Mouse (Mus musculus) cerebellum, adult 11 months (tissue): ENCODE results near the gene Stat4.
"Not testable (repeated sequence)": the region's sequence is repeated elsewhere in the genome, so short reads cannot be mapped to it uniquely, and the experiment has no call there.

ENCODE experiments used
- DNase-seq: peaks from one replicate; pipeline ENCODE4 v3.0.0; 2022

Gene Stat4

DNA sequence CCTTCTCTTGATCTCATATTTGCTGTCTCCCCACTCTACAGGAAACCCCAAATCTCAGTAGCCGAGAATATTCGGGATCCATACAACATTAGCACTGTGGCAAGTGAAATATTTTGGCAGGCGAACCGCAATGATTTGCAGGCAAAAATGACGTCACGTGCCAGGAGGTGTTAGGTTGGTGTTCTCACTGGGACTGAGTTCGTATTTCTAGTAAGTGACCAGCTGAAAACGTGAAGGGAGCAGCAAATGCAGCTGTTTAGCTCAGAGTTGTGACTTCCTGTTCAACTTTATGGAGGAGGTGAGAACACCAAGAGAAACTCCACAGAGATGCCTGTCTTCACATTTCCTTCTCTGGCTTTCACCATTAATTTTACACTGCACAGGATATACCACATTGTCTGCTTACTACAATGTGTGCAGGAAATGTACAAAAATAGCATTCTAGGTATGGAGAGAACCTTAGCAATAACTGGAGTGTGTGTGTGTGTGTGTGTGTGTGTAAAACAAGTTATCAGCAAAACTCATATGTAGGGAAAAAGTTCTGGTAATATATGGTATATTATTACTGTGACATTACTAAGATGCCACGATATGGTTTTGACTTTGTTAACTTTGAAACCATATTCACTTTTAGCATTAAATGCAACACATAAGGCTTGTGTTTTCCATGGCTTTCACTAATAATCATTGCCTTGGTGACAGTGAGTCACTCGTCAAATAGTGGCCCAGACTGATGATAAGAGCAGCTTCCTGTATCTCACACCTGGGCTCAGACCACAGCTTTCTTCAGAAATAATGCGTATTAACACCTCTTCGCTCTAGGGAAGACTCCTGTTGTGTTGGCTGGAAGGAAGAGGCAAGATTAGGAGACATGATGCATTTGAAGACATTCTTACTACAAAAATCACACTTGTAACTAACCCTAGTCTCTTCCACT, 48.1 kb downstream of the Stat4 start:
- no peak for DNase-seq

DNA sequence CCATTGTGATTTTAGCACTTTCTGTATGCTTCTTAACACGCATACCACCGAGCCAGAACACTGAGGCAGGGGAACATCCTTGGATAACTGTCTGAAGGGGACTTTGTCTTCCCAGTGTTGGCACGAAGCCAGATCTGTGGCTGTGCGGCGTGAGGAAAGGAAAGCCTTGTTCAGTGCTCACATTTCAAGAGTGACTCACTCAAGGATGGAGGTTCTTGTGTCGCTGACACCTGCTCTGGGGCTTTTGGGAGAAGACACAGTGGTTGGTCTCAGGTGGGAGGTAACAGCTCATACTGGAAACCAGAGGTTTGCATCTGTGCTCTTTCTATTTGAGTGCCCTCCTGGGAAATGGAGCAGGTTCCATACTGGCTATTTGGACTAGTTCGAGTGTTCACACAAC, 52.2 kb downstream of the Stat4 start:
- no peak for DNase-seq

DNA sequence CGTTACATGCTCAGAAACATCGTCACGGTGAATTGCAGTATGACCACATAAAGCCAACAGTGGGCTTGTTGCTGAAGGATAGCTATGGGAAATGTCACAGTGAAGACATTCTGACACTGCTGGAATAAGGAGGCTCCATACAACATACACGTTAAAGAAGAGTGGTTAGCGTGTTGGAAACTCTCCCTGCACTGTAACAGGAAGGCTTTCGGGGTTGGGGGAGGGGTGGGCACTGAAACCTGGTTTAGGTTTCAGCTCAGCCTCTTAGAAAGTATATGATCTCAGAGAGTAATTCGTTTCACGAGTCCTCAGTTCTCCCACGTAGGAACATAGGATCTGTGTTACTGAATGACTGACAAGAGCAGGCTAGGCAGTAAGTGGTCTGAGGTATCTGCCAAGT, 52.7 kb downstream of the Stat4 start:
- DNase-seq, result no peak

DNA sequence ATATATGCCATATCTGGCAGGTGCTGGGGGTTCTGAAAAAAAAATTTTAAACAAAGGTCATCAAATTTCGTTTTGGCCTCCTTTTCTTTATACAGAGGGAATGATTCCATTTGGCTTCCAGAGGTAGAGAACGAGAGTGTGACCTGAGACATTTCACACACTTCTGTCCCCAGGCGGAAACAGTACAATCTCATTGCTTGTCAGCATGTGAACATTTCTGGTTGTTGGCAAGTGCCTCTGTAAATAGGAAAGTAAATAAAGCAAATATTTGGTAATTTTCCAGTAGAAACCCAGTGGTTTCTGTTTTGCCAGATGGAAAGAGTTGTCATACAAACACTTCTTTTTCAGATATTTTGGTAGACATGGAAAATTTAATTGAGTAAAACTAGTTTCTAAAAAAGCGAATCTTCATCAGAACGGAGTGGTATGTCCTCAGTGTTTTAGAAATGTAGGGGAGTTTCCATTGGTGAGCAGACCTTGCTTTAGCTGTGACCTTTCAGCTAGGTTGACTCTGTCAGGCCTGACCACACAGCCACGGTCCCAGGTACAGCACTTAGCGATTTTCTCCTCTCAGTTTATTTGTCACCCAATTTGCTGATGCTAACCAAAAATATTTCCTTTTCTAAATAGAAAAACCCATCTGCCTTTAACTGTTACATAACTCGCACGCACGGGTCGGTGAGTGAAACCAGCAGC, 53.6 kb downstream of the Stat4 start:
- DNase-seq, result no peak

DNA sequence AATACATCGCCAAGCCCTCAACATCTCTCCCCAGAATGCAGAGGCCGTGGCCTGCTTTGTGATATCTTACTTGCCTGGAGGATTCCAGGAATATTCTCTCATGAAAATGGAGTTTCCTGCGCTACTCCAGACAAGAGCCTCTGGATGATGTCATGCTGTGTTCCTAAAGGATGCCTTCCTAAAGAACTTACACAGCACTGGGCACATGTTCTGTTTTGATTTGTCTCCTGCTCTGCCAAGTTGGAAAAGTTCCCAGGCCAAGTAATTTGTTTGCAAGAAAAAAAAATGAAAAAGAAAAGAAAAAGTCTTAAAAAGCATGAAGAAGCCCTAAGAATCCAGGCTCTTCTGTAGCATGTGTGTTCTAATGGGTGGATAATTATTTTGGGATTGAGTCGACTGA, 56.2 kb downstream of the Stat4 start:
- no peak for DNase-seq

DNA sequence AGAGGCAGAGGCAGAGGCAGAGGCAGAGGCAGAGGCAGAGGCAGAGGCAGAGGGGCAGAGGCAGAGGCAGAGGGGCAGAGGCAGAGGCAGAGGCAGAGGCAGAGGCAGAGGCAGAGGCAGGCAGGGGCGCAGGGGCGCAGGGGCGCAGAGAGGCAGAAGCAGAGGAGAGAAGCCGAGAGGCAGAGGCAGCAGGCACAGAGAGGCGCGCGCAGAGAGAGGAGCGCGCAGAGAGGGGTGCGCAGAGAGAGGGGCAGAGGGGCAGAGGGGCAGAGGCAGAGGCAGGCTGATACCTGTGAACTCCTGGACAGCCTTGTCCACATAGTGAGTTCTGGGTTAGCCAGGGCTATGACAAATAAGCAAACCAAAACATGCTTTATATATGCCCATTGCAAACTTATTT, 59.9 kb downstream of the Stat4 start:
- not testable (repeated sequence) for DNase-seq

DNA sequence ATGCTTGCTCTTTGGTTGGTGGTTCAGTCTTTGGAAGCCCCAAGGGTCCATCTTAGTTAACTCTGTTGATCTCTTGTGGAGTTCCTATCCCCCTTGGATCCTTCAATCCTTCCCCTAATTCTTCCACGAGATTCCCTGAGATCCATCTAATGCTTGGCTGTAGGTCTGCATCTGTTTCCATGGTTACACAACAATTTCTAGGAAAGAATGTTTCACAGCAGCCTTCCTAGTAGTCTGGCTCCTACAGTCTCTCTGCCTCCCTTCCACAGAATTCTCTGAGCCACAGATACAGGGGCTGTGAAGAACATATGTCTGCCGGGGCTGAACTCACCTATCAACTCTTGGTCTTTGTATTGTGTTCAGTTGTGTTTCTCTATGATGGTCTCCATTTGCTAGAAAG, 61.8 kb downstream of the Stat4 start:
- no peak for DNase-seq

DNA sequence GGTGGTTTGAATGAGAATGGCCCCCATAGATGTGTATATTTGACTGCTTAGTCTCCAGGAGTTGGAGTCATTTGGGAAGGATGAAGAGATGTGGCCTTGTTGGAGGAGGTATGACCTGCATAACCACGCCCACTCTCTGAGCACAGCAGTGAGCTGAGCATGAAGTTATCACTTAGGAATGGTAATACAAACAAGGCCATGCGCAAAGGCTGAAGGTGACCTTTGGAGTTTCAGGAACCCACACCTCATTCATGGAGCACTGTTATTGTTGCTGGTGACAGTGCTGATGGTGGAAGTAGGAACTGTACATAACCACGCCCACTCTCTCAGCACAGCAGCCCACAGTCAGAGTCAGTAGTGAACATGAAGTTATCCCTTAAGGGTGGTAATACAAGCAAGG, 62.9 kb downstream of the Stat4 start:
- DNase-seq, result no peak

DNA sequence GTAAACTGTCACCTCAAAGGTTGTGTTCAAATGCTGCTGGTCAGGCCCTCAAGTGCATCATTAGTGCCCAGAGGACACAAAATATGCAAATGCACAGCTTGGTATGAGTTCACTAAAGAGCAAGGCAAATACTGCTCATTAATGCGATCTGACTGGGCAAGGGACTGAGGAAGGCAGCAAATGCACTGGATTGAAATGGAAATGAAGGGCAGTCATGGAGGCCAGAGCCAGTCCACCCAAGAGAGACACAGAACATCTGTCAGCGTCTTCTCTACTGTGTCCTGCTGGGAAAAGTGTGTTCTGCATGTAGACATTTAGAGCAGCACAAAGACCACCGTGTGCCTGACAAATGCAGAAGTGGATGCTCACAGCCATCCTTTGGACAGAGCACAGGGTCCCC, 64.6 kb downstream of the Stat4 start:
- DNase-seq, result no peak

DNA sequence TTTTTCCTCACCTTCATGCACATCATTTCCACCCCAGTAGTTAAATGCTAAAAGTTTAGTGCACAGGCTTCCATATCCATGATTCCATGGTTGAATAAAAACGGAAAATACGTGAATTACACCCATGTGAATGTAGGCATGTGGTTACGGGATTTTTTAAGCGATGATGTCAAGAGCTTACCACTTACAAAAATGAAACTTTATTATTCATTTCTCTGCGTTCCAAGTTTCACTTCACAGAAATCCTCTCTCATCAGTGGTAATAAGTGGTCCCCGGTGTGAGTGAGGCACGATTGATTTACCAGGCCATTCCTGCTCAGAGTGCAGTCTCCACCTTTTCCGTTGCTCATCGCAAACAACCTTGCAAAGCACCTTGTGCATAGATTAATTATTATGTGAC, 66.0 kb downstream of the Stat4 start:
- no peak for DNase-seq

DNA sequence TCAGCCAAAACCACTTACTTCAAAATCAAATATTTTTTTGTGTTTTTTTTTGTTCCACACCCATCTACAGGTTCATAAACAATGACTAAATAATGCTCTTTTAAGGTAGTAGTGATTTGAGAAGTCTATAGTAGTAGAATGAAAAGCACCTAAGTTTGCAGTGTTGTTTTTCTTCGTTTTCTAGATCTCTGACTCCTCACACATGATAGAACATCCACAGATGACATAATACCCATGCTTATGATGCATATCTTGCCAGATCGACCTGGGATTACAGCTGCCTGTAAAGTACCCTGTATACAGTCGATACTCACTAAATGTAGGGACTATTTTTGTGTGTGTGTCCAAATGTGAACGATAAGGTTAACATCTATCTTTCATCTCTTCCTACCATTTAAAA, 69.0 kb downstream of the Stat4 start:
- no peak for DNase-seq

DNA sequence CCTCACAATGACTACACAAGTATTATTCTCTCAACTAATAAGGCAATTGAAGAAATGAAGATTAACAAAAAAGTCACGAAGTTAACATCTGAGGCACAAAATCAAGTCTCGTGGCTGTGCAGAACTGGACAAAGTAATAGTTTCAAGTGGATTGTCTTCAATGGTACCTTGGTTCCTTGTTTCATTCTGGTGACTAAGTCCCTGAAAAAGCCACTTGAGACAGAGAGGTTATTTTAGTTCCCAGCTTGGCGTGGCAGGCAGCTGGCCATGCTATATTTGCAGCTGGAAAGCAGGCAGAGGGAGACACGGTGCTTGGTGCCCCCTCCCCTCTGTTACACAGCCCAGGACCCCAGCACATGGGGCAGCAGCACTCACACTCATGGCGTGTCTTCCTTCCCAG, 70.2 kb downstream of the Stat4 start:
- no peak for DNase-seq

DNA sequence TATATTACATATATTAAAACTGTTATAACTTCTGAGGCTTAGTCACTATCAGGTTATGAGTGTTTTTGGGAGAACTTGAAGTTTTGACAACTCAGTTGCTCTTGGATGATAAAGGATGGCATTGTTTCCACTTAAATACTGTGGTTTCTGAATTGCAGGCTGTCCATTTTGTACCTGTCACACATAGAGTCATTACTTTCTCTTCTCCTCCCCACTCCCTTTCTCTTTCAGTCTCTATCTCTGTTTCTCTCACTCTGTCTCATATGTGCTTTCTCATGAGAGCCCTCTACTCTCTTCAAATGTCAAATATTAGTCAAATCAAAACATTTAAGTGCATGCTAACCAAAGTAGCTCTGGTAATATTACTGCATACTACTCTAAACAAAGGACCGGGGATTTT, 79.3 kb downstream of the Stat4 start:
- no peak for DNase-seq

DNA sequence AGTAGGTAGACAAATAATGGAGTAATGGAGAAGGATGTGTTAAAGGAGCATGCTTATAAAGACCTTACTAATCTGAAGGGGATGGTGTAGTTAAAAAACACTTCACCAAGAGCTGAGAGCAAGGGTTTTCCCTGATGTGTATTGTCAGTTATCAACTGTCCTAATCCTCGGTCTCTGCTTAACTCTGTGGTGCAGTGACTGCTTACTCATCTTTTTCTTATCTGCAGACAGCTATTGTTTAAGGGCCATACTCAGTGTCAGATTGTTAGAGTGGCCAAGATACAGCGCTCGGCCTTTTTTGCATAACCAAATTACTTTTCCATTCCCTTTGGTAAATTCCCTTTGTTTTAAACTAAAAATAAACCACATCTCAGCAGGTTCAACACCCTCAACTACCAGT, 79.7 kb downstream of the Stat4 start:
- no peak for DNase-seq

DNA sequence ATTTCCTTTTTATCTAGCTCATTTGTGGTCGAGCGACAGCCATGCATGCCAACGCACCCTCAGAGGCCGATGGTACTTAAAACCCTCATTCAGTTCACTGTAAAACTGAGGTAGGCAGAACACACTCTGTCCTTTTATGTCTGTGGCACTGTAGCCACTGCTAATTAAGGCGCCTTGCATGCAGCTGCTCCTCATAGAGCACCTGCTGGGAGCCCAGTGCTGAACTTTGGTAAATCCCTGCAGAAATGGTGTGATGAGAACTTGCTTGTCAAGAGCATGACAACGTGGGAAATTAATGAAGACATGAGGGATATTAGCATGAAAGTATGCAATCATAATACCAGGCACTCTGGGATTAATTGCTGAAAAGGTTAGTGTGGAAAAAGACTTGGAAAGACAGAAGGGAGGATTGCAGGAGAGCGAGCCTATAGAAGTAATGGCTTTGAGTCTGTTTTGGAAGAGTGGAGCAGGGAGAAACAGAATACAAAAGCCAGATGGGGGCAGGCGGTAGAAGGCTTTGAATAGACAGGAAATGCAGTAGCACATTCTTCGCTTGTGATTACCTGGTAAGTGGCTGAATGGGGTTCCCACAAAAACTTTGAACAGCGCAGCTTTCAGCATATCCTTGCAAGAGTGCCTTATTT, 92.9 kb downstream of the Stat4 start:
- no peak for DNase-seq

DNA sequence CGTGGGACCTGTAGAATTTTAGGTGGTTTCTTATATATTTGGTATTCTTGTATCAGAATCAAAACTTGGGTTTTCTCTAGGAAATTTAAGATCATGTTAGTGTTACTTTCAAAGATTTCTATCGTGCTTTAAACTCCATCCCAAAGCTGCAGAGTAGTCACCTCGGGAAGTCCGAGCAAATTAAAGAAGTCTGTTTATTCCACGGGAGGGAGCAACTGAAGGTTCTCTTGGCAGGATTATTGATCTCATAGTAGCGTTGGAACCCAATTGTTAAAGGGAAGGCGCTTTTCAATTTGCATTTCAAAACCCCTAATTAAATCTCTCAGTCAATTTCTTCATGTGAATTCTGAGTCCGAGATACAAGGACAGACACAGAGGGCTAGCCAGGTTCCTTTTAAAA, 93.4 kb downstream of the Stat4 start:
- no peak for DNase-seq

DNA sequence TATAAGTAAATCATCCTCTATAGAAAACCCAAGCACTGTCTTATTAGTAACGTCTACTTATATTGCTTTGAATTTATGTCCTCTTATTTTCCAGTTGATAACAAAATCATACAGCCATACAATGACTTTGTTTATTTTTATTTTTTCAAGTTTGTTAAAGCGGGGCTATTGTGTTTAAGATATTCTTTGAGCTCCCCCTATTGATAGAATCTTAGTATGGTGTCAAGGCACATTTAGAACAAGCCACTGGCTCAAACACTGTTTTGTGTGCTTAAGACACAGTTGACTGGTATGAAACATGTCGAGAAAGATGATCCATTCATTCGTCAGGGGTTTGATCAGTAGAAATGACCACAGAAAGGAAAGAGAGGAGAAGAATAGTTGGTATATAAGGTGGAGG, 99.3 kb downstream of the Stat4 start:
- no peak for DNase-seq

DNA sequence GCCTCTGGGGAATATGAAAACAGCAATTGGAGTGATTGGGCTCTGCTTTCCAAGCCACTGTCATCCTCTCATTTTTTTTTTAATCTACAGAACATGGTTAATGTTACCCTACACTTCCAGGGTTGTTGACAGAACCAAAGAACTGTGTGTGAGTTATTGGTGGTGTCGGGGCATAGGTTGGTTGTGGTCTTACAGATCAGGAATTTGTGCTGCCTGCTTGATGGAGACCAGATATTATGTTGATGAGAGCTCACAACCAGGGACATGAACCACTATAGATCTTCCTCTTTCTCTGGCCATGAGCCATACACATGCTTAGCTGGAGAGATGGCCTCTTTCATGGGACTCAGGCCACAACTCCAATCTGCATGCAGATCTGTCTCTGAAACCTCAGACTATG, 100.2 kb downstream of the Stat4 start:
- DNase-seq, result no peak

DNA sequence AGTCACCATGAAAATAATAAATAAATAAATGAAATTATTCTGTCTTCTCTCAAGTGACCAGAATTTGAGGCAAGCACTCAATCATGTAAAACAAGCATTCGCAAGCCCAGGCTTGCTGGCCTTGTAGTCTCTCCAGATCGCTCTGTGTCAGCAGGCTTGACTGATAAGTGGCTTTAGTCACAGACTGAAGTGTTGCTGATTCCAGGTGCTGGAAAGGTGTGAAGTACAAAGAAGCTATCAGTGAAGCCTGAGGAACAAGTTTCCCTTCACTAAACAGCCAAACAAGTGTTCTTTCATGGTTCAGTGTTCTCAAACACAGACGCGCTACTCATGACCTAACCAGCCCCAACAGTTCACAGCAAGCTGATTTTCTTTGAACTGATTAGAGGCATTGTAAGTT, 101.7 kb downstream of the Stat4 start:
- DNase-seq, result no peak

DNA sequence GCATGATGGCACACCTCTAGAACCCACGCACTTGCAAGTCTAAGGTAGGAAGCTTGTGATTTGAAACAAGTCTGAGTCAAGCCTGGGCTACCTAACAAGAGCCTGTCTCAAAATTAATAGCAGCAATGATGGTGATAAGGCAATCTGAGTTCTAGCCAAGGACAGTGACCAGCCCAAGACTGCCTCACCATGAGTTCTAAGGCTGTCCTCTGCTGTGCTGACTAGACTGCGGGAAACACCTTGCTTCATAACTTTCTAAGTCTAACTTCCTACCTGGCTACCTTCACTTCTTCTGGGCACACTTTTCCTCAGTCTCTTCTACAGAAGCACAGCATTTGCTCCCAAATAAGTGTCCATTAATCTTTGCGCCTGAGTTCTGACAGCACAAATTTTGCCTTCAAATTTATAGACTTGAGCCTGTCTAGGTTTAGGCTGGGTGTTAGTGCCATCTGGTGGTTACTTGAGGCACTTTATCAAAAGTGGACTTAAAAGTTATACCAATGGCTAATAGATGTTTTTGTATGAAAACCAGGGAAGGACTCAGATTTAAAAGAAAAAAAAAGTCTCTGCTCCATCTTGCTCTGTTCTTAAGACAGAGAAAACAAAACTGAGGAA, 111.8 kb downstream of the Stat4 start:
- no peak for DNase-seq

DNA sequence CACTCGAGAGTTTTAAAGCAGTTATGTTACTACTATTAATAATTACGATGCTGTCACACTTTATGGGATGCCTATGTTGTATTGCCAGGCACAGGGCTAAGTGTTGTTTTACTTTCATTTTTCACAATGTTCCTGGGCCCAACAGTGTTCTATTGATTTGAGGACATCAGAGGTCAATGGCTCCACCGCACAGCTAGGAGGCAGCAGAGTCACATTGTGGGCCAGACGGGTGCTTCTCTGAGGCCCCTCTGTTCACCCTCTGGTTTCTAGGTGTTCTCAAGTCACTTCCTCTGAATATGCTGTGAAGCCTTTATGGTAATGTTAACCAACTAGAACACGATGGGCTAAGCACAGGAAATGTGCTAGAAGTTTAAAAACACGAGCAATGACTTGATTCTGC, 113.5 kb downstream of the Stat4 start:
- DNase-seq, result no peak

DNA sequence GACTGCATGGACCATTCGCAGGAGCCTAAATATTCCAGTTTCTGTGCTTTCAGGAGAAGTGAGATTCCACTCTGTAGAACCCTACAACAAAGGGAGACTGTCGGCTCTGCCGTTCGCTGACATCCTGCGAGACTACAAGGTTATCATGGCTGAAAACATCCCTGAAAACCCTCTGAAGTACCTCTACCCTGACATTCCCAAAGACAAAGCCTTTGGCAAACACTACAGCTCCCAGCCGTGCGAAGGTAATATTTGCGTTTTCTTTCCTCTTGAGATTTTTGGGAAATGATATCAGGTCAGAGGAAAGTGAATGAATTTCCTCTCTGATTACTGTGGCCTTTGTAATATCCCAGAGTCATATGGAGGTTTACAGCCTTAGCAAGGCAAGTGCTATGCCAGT, 115.8 kb downstream of the Stat4 start:
- DNase-seq, result no peak

DNA sequence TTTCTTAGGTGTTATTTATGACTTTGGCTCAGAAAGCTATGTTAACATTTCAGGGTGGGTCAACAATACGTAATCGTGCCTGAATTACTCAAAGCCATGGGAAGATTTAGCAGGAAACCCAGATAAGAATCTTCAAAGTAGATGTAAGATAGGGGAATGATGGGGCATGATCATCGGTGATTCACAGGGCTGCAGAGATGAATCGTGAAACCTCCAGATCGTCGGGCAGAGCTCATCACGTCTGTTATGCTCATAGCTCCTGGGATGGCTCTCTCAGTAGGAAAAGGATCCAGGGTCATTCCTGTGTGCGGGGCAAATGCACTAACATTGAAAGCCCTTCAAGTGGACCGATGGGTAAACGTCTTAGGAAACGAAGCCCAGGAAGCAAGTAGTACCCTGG, 120.3 kb downstream of the Stat4 start:
- DNase-seq, result no peak

DNA sequence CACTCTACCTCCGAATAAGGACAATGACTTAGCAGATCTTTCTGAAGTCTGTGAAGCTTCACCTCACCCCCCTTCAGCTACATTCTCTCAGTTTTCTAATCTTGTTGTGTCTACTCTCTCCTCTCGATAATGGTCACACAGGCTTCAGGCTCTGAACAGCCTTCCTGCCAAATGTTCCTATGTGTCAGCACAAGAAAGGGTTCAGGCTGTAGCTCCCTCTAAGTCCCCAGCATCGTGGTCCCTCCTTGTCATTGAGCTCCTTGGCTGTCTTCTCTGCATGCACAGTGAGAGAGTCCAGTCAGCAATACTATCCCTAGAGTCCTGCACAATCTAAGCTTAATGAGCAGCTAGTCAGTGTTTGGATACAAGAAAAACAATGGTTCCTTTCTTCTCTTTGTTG, 124.3 kb downstream of the Stat4 start:
- no peak for DNase-seq
